ENCODE assay signal across 24 mouse cellular contexts in the genomic region with DNA sequence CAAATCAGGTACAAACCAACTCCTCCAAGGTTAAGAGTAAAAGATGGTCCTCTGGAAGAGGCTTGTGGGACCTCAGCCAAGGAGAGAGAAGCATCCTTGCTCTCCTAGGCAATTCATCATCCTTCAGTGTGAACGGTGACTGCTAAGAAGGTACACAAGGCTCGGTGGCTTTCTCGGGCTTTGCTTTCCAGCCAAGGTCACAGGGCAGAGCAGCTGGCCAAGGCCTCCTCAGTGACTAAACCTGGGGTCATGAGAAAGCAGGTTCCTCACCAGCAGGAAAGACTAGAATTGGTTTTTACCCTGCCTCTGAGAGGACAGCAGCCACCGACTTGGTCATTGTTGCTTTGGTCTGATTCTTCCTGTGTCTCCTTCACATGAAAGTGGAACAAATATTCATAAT.
DNase-seq lines count a peak whose midpoint lies in the region; ATAC-seq lines count a peak whose summit lies in the region.
"Had no signal": no experiment of that assay in that cellular context is flagged by ENCODE, and none has a peak within 500 bp of the region (broad histone marks: within the 10 kb centered on the region; RNA-seq: fewer than 3 reads in every experiment).

No protein-coding gene starts in this region.

- no peak overlapping the region; the same call in 1 of the 2 replicates for H3K4me2 ChIP-seq in embryonic facial prominence, embryonic 15.5 days (replicated peaks)
- H3K4me2 ChIP-seq: heart, embryonic 15.5 days; hindbrain, embryonic 13.5 days; midbrain, embryonic 15.5 days had no signal

- H3K36me3 ChIP-seq in embryonic facial prominence, embryonic 15.5 days = no peaks in the 10 kb centered on the region
- H3K36me3 ChIP-seq: G1E; heart, embryonic 10.5 days; heart, embryonic 15.5 days; hindbrain, embryonic 13.5 days; midbrain, embryonic 15.5 days had no signal

- peak; percentile 78 for DNase-seq in adrenal gland, adult 2 months
- DNase-seq in adrenal gland, postnatal 4 days (ENCODE audit: low spot score in 2 of 2) = no peak
- peak; percentile 31 for DNase-seq in adrenal gland, adult 8-10 months
- DNase-seq in lung, postnatal 10 days = no peak
- DNase-seq in embryo, embryonic 10.5 days (ENCODE audit: low spot score) = no peak
- DNase-seq: cerebellum, adult 11-12 months; cerebellum, adult 9-11 months; forebrain, postnatal 0 days; heart, postnatal 36 days; kidney, adult 11 months; kidney, postnatal 14 days; lung, adult 2 months; spleen, adult 18-20 months; thymus, postnatal 14 days had no signal

- no peak for ATAC-seq in embryonic facial prominence, embryonic 15.5 days (ENCODE audit: insufficient number of reproducible peaks, low FRiP score, low TSS enrichment, low read depth)
- ATAC-seq in granulocyte monocyte progenitor cell, adult 5-6 weeks (replicated peaks; ENCODE audit: poor library complexity, severe bottlenecking) = no peak
- ATAC-seq: forebrain, postnatal 0 days; midbrain, embryonic 15.5 days had no signal

- H3K4me3 ChIP-seq in brown adipose tissue, adult 24 weeks (ENCODE audit: insufficient read depth, low read depth, low read length) = no peak overlapping the region
- H3K4me3 ChIP-seq in embryonic facial prominence, embryonic 15.5 days (replicated peaks) = no peak overlapping the region
- H3K4me3 ChIP-seq: erythroblast, embryonic 14.5 days; heart, embryonic 10.5 days; heart, embryonic 15.5 days; hindbrain, embryonic 13.5 days; midbrain, embryonic 15.5 days had no signal

- no peak overlapping the region for H3K9ac ChIP-seq in embryonic facial prominence, embryonic 15.5 days
- H3K9ac ChIP-seq: forebrain, postnatal 0 days; heart, embryonic 15.5 days; hindbrain, embryonic 13.5 days; liver, embryonic 14.5 days; midbrain, embryonic 15.5 days had no signal

- H3K9me3 ChIP-seq in embryonic facial prominence, embryonic 15.5 days (replicated peaks) = no peaks in the 10 kb centered on the region
- H3K9me3 ChIP-seq: G1E; heart, embryonic 15.5 days; midbrain, embryonic 15.5 days had no signal

- 72% methylated on average over 4 of the region's 4 CpGs for WGBS in embryonic facial prominence, embryonic 15.5 days

- 0 out of 2 replicates have a peak overlapping the region, but pooled peaks have one; percentile 0 for H3K27ac ChIP-seq in brown adipose tissue, adult 24 weeks (replicated peaks; ENCODE audit: low read depth, low read length)
- peak overlapping the region; percentile 65 for H3K27ac ChIP-seq in embryonic facial prominence, embryonic 15.5 days (replicated peaks)
- H3K27ac ChIP-seq: heart, embryonic 10.5 days; heart, embryonic 15.5 days; hindbrain, embryonic 13.5 days; liver, embryonic 14.5 days; midbrain, embryonic 15.5 days had no signal

- no peaks in the 10 kb centered on the region for H3K27me3 ChIP-seq in embryonic facial prominence, embryonic 15.5 days
- H3K27me3 ChIP-seq: heart, embryonic 15.5 days; hindbrain, embryonic 13.5 days; midbrain, embryonic 15.5 days had no signal

- H3K4me1 ChIP-seq in brown adipose tissue, adult 24 weeks (ENCODE audit: control insufficient read depth, insufficient read depth, insufficient read length, low read length) = no peaks in the 10 kb centered on the region
- peaks cover 9% of the 10 kb centered on the region for H3K4me1 ChIP-seq in embryonic facial prominence, embryonic 15.5 days
- H3K4me1 ChIP-seq: heart, embryonic 10.5 days; heart, embryonic 15.5 days; midbrain, embryonic 15.5 days had no signal

Comparison
In these comparisons a context has a peak if more than half of its experiments do, and no peak if none do; other contexts are left out.
1. DNase-seq: peak in adrenal gland, adult 2 months (single experiment) and adrenal gland, adult 8-10 months (single experiment); none in adrenal gland, postnatal 4 days (0 of 2), lung, postnatal 10 days (single experiment) and embryo, embryonic 10.5 days (single experiment).